Comparison of ENCODE assay signal across 8 mouse cellular contexts in the genomic region with DNA sequence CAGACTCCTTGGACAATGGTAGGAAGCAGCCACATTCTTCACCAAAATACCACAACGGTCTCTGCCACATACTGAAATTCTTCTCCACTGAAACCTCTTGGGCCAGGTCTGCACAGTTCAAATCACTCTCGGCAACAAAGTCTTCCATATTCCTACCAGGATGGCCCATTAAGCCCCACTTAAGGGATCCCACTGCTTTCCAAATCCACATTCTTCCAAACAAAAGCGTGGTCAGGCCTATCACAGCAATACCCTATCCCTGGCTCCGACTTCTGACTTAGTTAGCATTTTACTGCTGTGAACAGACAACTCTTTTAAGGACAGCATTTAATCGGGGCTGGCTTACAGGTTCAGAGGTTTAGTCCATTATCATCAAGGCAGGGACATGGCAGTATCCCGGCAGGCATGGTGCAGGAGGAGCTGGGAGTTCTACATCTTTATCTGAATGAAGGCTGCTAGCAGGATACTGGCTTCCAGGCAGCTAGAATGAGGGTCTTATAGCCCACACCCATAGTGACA. TPM values are rescaled to one million over a fixed set of nuclear protein-coding genes. Genes with fewer than 3 reads are reported as not detected.
DNase-seq lines count a peak whose midpoint lies in the region; ATAC-seq and TF ChIP-seq lines count a peak whose summit lies in the region.

A gene (minus strand): TSS at position 469 of the 519 bp plus-strand sequence.

- H3K9me3 ChIP-seq in limb, embryonic 12.5 days: no peaks in the 10 kb centered on the region

- intact Hi-C loops in heart, postnatal 14 days (cut with DNase I): no loop called here

- no peak for DNase-seq in spleen, adult 2 months (ENCODE audit: low read depth in 1 of 2, low spot score in 2 of 2)
- no peak for DNase-seq in spleen, adult 12 weeks (ENCODE audit: low spot score)
- no peak for DNase-seq in heart, postnatal 14 days
- no peak for DNase-seq in cerebellum, adult 9-11 months
- DNase-seq in spleen, postnatal 36 days (ENCODE audit: low spot score in 2 of 2): no peak
- no peak for DNase-seq in natural killer cell, adult 2 months (ENCODE audit: low spot score in 2 of 2)

- no peak for ATAC-seq in limb, embryonic 12.5 days (ENCODE audit: insufficient number of reproducible peaks, insufficient read depth, low FRiP score, low TSS enrichment, low read depth)

- H3K4me3 ChIP-seq in spleen, adult 2 months (ENCODE audit: extremely low read depth, insufficient read depth, insufficient read length): no peak within 1 kb of the TSS
- no peak within 1 kb of the TSS for H3K4me3 ChIP-seq in cortical plate, adult 2 months (ENCODE audit: insufficient read depth, low read length)
- H3K4me3 ChIP-seq in limb, embryonic 12.5 days (replicated peaks): no peak within 1 kb of the TSS

- TF ChIP-seq POLR2A in spleen, adult 2 months (IDR thresholded peaks at IDR 0.05; ENCODE audit: low read depth, low read length): no peak
- TF ChIP-seq POLR2A in cortical plate, adult 2 months (IDR thresholded peaks at IDR 0.05; ENCODE audit: extremely low read depth, insufficient read depth, low read length): no peak

- TF ChIP-seq CTCF in spleen, adult 2 months (IDR thresholded peaks at IDR 0.05; ENCODE audit: extremely low read depth, insufficient read depth, insufficient read length, insufficient replicate concordance): no peak
- no peak for TF ChIP-seq CTCF in cortical plate, adult 2 months (IDR thresholded peaks at IDR 0.05; ENCODE audit: extremely low read depth, insufficient read depth, low read length)

- H3K27ac ChIP-seq in spleen, adult 2 months (ENCODE audit: insufficient read depth, low read length): no peak within 1 kb of the TSS
- no peak within 1 kb of the TSS for H3K27ac ChIP-seq in cortical plate, adult 2 months (ENCODE audit: insufficient read depth, low read length)
- H3K27ac ChIP-seq in limb, embryonic 12.5 days: no peak within 1 kb of the TSS

- no peaks in the 10 kb centered on the region for H3K36me3 ChIP-seq in spleen, adult 2 months (ENCODE audit: control insufficient read depth, insufficient read depth, low read length)
- H3K36me3 ChIP-seq in limb, embryonic 12.5 days: no peaks in the 10 kb centered on the region

- no peaks in the 10 kb centered on the region for H3K27me3 ChIP-seq in spleen, adult 2 months (ENCODE audit: control insufficient read depth, insufficient read depth, low read length)
- H3K27me3 ChIP-seq in limb, embryonic 12.5 days: no peaks in the 10 kb centered on the region

- no peak within 1 kb of the TSS for H3K9ac ChIP-seq in limb, embryonic 12.5 days (replicated peaks)

- WGBS in spleen, adult 2 months: 83% methylated on average over 6 of the region's 6 CpGs
- 70% methylated on average over 6 of the region's 6 CpGs for WGBS in limb, embryonic 12.5 days

- H3K4me1 ChIP-seq in spleen, adult 2 months (ENCODE audit: control insufficient read depth, insufficient read depth, insufficient read length): no peaks in the 10 kb centered on the region
- peaks cover 3% of the 10 kb centered on the region; the same call in 1 of the 2 replicates for H3K4me1 ChIP-seq in cortical plate, adult 2 months (ENCODE audit: control insufficient read depth, insufficient read depth, low read length)
- H3K4me1 ChIP-seq in limb, embryonic 12.5 days (replicated peaks): no peaks in the 10 kb centered on the region

- H3K4me2 ChIP-seq in limb, embryonic 12.5 days: no peak within 1 kb of the TSS

RNA-seq across cellular contexts. Expression of the gene that starts here (rescaled TPM):
- polyA plus RNA-seq in spleen, adult 2 months (2012; rRNA removed): 12.9 and 13.6 TPM in 2 replicates
- 36.5 and 36.6 TPM in 2 replicates for polyA plus RNA-seq in cortical plate, adult 2 months (2012; rRNA removed)
- total RNA-seq in heart, postnatal 14 days (2021): 10 to 100 TPM; 14.7 to 16.2 TPM
- polyA plus RNA-seq in limb, embryonic 12.5 days (2016; fragmentation: Nextera tagmentation; extraction: Ambion mirVana): 32.1 and 37.7 TPM in 2 replicates
